Mouse (Mus musculus) cerebellum, postnatal 14 days (tissue): ENCODE results near the gene Zfp365.
A peak's percentile ranks its signal among the peaks of the same experiment; 100 is the strongest.

Source experiments
- DNase-seq, 2 experiments: peaks; one replicate each; pipeline ENCODE4 v3.0.0; 2021; ENCODE audit warnings: mixed read lengths in 2 of 2

Gene Zfp365

GRCm38 (mm10) chr10:67912337-67912776, at the start of gene Zfp365:
Gene Zfp365 (minus strand): TSS chr10:67912662.
- peak; percentile 74 to 88 for DNase-seq

- DNase-seq, result no peak
Measured at GRCm38 (mm10) chr10:67959982-67960381, 47.5 kb upstream of the Zfp365 start.

- no peak for DNase-seq
Measured at GRCm38 (mm10) chr10:67955982-67956381, 43.5 kb upstream of the Zfp365 start.

- no peak for DNase-seq
Measured at GRCm38 (mm10) chr10:67951690-67952089, 39.2 kb upstream of the Zfp365 start.

GRCm38 (mm10) chr10:67950059-67950748, 37.7 kb upstream of the Zfp365 start:
- no peak for DNase-seq

GRCm38 (mm10) chr10:67943513-67943912, 31.1 kb upstream of the Zfp365 start:
- DNase-seq, result no peak

- no peak for DNase-seq
Measured at GRCm38 (mm10) chr10:67939546-67939945, 27.1 kb upstream of the Zfp365 start.

- no peak for DNase-seq
Measured at GRCm38 (mm10) chr10:67937775-67938174, 25.3 kb upstream of the Zfp365 start.

GRCm38 (mm10) chr10:67936944-67937343, 24.5 kb upstream of the Zfp365 start:
- DNase-seq, result no peak

GRCm38 (mm10) chr10:67932780-67933179, 20.3 kb upstream of the Zfp365 start:
- DNase-seq, result no peak

- no peak for DNase-seq
Measured at GRCm38 (mm10) chr10:67931328-67931727, 18.9 kb upstream of the Zfp365 start.

GRCm38 (mm10) chr10:67928584-67928983, 16.1 kb upstream of the Zfp365 start:
- no peak for DNase-seq

- DNase-seq, result no peak
Measured at GRCm38 (mm10) chr10:67927718-67928455, 15.4 kb upstream of the Zfp365 start.

- no peak for DNase-seq
Measured at GRCm38 (mm10) chr10:67924030-67924429, 11.6 kb upstream of the Zfp365 start.

GRCm38 (mm10) chr10:67921777-67922176, 9.3 kb upstream of the Zfp365 start:
- DNase-seq, result no peak

GRCm38 (mm10) chr10:67919706-67920105, 7.2 kb upstream of the Zfp365 start:
- DNase-seq, result no peak

- no peak for DNase-seq
Measured at GRCm38 (mm10) chr10:67918194-67918899, 5.9 kb upstream of the Zfp365 start.

- no peak for DNase-seq
Measured at GRCm38 (mm10) chr10:67917356-67917755, 4.9 kb upstream of the Zfp365 start.

- peak in 1 of 2 experiments; percentile 9 for DNase-seq
Measured at GRCm38 (mm10) chr10:67911447-67912336, 770 bp downstream of the Zfp365 start.

- no peak for DNase-seq
Measured at GRCm38 (mm10) chr10:67907931-67908330, 4.5 kb downstream of the Zfp365 start.

GRCm38 (mm10) chr10:67906926-67907325, 5.5 kb downstream of the Zfp365 start:
- no peak for DNase-seq

GRCm38 (mm10) chr10:67906063-67906462, 6.4 kb downstream of the Zfp365 start:
- no peak for DNase-seq

GRCm38 (mm10) chr10:67903387-67903786, 9.1 kb downstream of the Zfp365 start:
- no peak for DNase-seq
